Mouse (Mus musculus): ENCODE measurements at regions not wholly inside any gene's neighbourhood (a gene's known extent, or its start where the extent isn't known, plus 50 kb on each side); places are given as distances from the start of the nearest gene placed in this dataset.
"Not testable (repeated sequence)": the region's sequence is repeated elsewhere in the genome, so short reads cannot be mapped to it uniquely, and the experiment has no call there.

DNA sequence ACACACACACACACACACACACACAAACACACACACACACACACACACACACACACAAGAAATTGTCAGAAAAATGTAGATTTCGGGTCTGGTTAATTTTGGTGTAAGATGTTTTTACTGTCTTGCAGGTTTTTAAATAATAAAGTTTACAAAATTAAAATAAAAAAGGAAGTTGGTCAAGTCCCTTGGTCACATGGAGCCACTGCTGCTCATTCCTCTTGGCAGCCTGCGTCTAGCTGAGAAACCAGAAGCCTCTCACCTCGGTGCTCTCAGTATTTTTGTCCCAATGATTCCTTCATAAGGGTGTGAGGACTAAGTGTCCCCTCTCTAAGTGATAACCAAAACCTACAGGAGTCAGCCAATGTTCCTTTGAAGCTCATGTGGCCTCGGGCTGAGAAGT, 76.8 kb upstream of the Smg1 start:
- no peak for DNase-seq (ENCODE audit: low spot score in 2 of 2)

DNA sequence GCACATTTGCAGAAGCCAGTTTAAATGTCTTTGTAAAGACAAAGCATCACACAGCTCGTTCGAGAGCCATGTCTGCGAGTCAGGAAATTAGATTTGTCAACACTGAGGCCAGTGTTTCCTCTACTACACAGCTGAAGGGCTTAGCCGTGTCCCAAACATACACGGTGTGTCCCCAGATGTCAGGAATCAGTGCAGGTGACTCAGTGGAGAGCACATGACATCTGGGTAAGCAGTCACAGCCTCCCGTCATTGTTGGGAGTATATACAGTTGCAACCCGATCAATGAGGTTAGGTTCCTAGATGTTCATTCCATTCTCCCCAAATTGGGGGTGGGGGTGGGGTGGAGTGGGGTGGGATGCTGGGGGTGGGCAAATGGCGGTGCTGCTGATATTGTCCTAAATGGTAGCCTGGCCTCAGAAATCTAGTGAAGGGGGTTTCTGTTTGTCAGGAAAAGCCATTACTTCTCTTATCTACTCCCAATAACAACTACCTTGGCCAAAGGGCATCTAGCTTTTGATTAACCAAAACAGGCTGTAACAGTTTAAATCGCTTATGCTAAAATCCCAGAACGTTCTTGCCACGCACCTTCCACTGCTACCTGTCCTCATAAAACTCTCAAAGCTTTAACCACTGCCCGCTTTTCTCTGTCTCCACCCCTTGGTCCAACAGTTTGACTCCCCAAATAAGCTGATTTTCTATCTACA, 75.1 kb upstream of the Smg1 start:
- no peak for DNase-seq (ENCODE audit: low spot score in 2 of 2)

DNA sequence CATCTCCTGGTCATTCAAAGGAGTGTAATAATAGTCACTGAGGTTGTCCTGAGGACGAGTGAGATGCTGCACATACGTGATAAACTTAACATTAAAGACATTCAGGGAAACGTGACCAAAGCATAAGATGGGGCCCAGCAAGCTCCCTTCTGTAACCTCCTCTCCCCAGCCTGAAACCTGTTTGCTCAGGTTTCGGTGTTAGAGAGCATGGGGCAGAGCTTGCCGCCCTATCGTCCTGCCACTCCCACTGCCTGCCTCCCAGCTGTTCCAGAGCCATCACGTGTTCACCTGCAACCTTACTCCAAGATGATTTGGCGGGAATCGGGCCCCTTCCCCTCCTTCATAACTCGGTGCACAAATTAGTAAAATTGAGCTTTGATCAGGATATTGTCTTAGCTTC, 71.4 kb upstream of the Smg1 start:
- not testable (repeated sequence) for DNase-seq (ENCODE audit: low spot score in 2 of 2)

DNA sequence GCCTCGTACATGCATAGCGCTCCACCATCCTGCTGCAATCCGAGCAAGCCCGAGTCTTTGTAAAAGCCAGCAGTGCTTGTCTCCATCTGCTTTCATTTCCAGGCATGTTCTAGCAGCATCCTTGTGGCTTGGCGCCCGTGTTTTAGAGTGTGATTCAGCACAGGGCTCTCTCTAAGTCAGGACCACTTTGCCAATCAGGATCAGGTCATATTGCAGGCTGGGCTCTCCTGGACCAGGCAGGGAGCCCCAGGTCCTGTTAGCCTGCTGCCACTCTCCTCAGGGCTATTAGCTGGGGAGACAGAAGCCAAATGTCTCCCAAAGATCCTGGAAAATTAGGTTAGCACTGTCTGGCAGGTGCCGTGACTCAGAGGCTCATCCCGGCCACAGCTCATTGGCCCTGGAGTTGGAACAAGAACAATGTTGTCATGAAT, 70.8 kb upstream of the Smg1 start:
- DNase-seq (ENCODE audit: low spot score in 2 of 2), result peak; percentile 65 to 74

DNA sequence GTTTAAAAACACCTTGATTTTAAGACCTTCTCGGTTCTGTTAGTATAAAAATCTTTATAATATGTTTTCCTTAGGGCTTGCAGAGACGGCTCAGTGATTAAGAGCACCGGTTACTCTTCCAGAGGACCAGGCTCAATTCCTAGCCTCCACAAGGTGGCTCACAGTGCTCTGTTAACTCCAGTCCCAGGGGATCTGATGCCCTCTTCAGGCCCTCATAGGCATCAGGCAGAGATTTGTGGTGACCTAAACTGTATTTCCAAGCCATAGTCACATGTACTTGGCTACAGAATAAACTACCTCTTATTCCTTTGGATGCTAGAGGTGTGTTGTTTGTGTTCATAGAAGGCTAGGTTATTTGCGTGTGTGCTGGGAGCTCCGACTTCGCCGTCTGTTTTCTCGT, 70.3 kb upstream of the Smg1 start:
- DNase-seq (ENCODE audit: low spot score in 2 of 2), result peak; percentile 39 to 50

DNA sequence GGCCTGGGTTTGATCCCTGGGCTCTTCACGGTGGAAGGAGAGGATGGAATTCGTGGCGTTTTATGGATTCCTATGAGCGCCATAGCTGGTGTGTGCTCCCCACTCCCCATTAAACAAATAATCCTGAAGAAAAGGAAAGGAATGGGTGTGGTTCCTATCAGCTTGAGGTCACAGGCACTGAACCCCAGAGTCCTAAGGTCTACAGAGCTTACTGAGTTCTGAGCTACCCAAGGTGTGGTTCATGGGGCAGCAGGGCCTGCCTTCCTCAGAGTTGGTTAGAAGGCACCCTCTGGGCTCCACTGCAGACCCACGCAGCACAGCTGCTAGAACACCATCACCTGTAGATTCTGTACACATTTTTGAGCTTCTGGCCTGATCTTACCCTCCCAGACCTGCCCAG, 66.3 kb upstream of the Smg1 start:
- DNase-seq (ENCODE audit: low spot score in 2 of 2), result no peak

DNA sequence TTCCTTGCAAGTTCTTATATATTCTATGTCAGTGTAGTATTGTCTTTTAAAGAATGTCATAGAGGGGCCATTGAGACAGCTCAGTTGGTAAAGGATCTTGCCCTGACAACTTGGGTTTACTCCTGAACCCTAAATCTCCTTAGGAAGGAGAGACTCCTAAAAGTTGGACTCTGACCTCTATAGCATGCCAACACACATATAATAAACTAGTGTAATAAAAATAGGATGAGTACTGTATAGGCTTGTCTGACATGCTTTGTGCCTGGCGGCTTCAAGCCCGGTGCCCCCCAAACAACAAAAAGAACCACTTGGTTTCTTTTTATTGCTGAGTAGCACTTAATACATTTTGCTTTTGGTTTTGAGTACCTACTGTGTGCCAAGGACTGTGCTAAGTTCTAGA, 65.4 kb upstream of the Smg1 start:
- DNase-seq (ENCODE audit: low spot score in 2 of 2), result no peak

DNA sequence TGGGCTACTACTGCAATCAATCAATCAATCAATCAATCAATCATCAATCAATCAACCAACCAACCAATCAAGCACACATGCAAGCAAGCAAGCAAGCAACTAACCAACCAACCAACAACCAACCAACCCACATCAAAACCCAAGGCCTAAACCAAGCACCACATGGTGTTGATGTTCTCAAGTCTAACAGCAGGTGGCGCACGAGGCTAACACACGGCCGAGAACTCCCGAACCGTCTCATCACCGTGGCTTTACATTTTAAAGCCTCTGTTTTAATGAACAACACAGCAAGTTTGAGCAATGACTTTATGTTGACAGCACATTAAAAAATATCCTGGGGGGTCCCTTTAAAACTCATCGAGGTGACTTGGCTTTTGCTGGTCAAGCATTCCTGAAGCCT, 61.3 kb upstream of the Smg1 start:
- DNase-seq (ENCODE audit: low spot score in 2 of 2), result peak; percentile 74 to 88

DNA sequence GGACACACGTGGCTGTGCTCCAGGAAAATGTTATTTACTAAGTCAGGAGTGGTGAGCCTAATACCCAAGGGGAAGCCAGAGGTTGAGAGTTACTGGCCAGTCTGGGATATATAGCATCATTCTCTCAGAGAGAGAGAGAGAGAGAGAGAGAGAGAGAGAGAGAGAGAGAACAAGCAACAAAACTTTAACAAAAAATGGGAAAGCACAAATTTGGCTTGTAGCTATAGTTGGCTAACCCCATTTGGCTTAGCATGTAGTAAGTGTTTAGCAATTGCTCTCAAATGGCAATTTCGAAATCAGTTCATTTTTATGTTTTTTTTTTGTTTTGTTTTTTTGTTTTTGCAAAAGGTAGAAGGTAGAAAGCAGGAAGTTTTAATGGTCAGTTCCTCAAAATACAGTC, 60.9 kb upstream of the Smg1 start:
- DNase-seq (ENCODE audit: low spot score in 2 of 2), result no peak

DNA sequence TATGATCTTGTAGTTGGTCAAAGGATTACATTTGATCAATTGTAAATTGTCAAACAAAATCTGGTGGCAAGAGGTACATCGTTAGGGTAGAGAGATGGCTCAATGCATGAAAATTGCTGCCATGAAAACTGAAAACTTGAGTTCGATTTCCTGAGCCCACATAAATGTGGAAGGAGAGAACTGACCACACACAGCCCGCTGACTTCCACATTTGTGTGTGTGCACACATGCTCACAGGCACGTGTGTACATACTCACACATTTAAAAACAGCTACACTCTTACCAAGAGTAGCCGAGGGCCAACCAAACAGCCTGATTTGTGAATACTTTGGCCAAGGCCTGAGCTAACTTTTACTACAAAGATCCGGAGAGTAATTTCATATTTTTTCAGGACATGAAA, 60.5 kb upstream of the Smg1 start:
- DNase-seq (ENCODE audit: low spot score in 2 of 2), result no peak

DNA sequence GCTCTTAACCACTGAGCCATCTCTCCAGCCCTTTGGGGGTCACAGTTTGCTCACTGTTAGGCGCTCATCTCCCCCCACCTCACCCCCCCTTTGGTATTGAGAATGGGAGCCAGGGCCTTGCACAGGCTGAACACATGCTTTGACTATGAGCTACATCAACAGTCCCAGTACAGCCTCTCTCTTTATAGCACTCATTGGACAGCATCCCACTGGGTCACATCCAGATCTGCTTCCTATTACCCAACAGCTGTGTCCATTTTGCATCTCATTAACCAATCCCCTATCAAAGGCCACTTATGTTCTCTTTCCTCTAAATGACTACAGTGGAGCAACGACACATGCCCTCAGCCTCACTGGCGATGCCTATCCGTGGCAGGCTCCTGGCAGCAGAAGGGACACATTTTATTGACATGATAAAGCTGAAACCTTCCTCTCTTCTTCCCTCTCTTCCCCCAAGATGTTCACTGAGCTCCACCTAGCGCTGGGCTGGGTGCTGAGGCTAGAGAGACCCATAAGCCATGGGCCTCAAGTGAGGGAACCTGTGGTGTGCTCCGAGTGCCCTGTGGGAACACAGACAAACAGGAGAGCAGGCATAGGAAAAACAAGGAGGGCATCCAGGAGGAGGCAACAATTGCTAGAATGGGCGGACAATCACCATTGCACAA, 57.3 kb upstream of the Smg1 start:
- peak; percentile 55 to 74 for DNase-seq (ENCODE audit: low spot score in 2 of 2)

DNA sequence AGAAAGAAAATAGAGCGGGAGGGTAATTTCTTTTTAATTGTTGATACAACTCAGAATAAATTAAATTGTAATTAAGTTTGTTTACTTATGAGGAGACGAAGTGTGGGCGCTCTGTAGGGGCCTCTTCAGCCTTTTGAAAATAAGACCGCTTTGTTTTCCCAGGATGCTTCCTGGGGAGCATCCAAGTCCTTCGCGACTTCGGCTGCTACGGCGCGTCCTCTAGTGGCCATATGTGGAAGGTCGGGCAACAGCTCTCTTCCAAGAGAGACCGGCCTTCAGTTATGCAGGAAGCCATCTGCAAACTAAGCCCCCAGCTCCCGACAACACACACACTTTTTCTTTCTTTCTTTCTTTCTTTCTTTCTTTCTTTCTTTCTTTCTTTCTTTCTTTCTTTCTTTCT, 54.1 kb upstream of the Smg1 start:
- DNase-seq (ENCODE audit: low spot score in 2 of 2), result peak; percentile 86 to 89

DNA sequence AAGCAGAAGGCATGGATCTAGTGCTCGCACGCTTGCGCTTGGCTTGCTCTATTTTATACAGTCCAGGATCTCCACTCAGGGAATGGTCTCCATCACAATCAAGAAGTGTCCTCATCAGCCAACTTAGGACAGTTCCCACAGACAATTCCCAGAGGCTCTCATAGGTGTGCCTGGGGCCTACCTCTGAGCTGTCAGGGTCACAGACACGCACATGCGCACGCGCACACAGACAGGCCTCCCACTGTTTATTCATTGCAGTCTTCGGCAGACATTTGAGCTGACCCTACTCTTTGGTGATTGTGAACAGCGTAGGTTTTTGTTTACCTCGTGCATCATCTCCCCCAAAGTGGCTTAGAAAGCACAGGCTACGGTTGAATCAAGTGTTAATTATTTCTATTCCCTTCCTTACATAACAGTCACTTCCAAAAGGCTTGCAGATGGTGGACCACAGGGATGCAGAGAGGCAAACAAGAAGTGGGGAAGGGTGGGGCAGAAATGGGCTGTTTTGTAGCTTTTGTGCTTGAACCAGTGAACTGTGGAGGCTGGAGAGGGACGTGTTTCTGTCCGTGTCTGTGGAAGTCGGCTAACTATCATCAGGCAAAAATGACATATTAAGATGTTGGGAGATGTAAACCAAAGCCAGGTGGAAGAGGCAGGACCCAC, 53.5 kb upstream of the Smg1 start:
- no peak for DNase-seq (ENCODE audit: low spot score in 2 of 2)

DNA sequence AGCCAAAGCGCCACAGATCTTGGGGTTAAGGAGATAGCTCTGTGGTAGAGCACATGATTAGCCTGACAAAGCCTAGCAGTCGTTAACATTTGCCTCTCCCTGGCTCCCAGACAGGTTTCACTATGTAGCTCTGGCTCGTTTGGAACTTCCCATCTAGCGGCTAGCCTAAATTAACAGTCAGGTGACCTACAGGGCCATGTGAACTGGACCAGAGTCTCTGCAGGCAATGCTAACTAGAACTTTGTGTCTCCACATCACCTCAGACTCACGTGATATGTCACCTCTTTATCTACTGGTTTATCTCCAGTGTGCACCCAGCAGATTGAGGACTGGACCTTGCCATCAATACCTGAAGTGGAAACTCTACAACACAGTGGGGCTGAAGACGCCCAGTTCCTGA, 52.4 kb upstream of the Smg1 start:
- no peak for DNase-seq (ENCODE audit: low spot score in 2 of 2)

DNA sequence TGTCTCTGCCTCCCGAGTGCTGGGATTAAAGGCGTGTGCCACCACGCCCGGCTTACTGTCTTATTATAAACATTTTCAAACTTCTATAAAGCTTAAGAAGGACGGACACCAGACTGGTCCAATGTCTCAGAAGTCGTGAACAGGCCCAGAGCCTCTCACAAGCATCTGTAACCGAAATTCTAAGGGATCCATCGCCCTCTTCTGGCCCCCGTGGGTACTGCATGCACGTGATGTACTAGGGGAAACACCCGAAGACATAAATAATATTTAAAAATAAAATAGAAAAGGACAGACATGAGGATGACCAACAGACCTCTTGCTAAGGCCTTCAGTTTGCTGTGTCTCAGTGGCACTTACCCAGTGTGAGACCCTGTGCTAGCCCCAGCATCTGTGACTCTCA, 51.8 kb upstream of the Smg1 start:
- no peak for DNase-seq (ENCODE audit: low spot score in 2 of 2)

DNA sequence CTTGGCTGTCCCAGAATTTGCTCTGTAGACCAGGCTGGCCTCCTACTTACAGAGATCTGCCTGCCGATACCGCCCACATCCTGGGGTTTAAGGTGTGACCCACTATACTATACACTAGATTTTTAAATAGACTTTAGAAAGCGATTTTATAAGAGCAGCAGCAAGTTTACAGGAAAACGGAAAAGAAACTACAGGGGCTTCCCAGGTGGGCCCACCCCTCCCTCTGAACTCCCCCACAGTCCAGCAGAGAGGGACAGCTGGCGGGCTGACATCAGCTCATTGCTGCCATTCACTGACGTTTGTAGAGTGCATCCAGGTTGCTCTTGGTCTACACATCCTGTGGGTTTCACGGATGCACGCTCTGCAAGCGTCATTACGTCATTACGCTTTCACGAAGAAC, 51.2 kb upstream of the Smg1 start:
- no peak for DNase-seq (ENCODE audit: low spot score in 2 of 2)
